Mouse (Mus musculus) forebrain, postnatal 0 days (tissue): ENCODE data around the gene Cdhr5. TPM values are rescaled to one million over a fixed set of nuclear protein-coding genes. Genes with fewer than 3 reads are reported as not detected.

Experiments used
- ATAC-seq: fragments of 200-750 bp; cut with Nextera tagmentation; 2 replicates; pipeline ENCODE4 v1.8.0; 2017; ENCODE audit warnings: mild to moderate bottlenecking, moderate library complexity
- DNase-seq: peaks from one replicate; pipeline ENCODE4 v3.0.0-alpha.2; 2015
- H3K27ac ChIP-seq: fragments of 300-500 bp; sonication (generic); 2 replicates; pipeline ENCODE4 v1.5.1; 2014; ENCODE audit warnings: low read depth, mild to moderate bottlenecking, antibody characterized with exemption, low read length, moderate library complexity, mixed read lengths
- H3K27me3 ChIP-seq: fragments of 300-500 bp; sonication (generic); 2 replicates; pipeline ENCODE4 v1.6.1; 2014; ENCODE audit warnings: mild to moderate bottlenecking, low read length, mixed read lengths; ENCODE audit not compliant: insufficient read depth
- H3K36me3 ChIP-seq: fragments of 300-500 bp; sonication (generic); 2 replicates; pipeline ENCODE4 v1.6.1; 2014; ENCODE audit warnings: mild to moderate bottlenecking, moderate library complexity; ENCODE audit not compliant: insufficient read depth
- H3K4me1 ChIP-seq: fragments of 300-500 bp; sonication (generic); 2 replicates; pipeline ENCODE4 v1.6.1; 2014; ENCODE audit warnings: antibody characterized with exemption; ENCODE audit not compliant: insufficient read depth
- H3K4me2 ChIP-seq: fragments of 300-500 bp; sonication (generic); 2 replicates; pipeline ENCODE4 v1.6.1; 2014; ENCODE audit warnings: low read depth, mild to moderate bottlenecking, moderate library complexity
- H3K4me3 ChIP-seq: fragments of 300-500 bp; sonication (generic); 2 replicates; pipeline ENCODE4 v1.5.1; 2014; ENCODE audit warnings: low read depth, low read length, mixed read lengths
- H3K9ac ChIP-seq: fragments of 300-500 bp; sonication (generic); 2 replicates; pipeline ENCODE4 v1.6.1; 2014; ENCODE audit warnings: mild to moderate bottlenecking
- H3K9me3 ChIP-seq: fragments of 300-500 bp; sonication (generic); 2 replicates; pipeline ENCODE4 v1.6.1; 2016; ENCODE audit warnings: low read length
- CTCF ChIP-seq: sonication (generic); IDR thresholded peaks from 2 replicates; pipeline ENCODE4 v1.5.1; 2016; ENCODE audit warnings: antibody characterized with exemption, control low read depth, low read depth
- WGBS: fragments of 180-500 bp; shearing (Covaris S2); extraction: QIAGEN DNeasy Blood & Tissue Kit; methylation state at CpG from one replicate; pipeline ENCODE4 v1.1.7; 2014; 5-methylcytosine and 5-hydroxymethylcytosine counted together
- polyA plus RNA-seq: library from polyadenylated mRNA; unstranded; fragments of >200 nt; fragmentation: Nextera tagmentation; extraction: Ambion mirVana; gene quantifications from 2 replicates; pipeline ENCODE4 v1.2.1, GENCODE M21; 2015
- total RNA-seq: library from RNA; depleted of rRNA; stranded (reverse); fragments of >200 nt; gene quantifications from 2 replicates; pipeline ENCODE4 v1.2.3, GENCODE M21; 2014

Gene Cdhr5
- total and polyA plus RNA-seq, 2 experiments from 2014 or later = not detected

GRCm38 (mm10) chr7:141304537-141304936, 28.0 kb upstream of the Cdhr5 start:
- ATAC-seq (no peak), DNase-seq (no peak)
- no peaks in the 10 kb centered on the region for H3K4me1 ChIP-seq
- WGBS = 88% methylated on average over 4 of the region's 4 CpGs
- H3K4me3 ChIP-seq = no peak overlapping the region
- peaks cover 90% of the 10 kb centered on the region for H3K36me3 ChIP-seq
- TF ChIP-seq CTCF = no peak
- H3K9ac ChIP-seq = no peak overlapping the region
- H3K27me3 ChIP-seq = no peaks in the 10 kb centered on the region
- no peak overlapping the region for H3K27ac ChIP-seq
- H3K9me3 ChIP-seq = no peaks in the 10 kb centered on the region
- no peak overlapping the region for H3K4me2 ChIP-seq

GRCm38 (mm10) chr7:141302702-141303268, 26.2 kb upstream of the Cdhr5 start:
- H3K9ac ChIP-seq = no peak overlapping the region
- no peak for ATAC-seq
- H3K27me3 ChIP-seq = no peaks in the 10 kb centered on the region
- H3K36me3 ChIP-seq = peaks cover 80% of the 10 kb centered on the region
- 74% methylated on average over 1 of the region's 1 CpGs for WGBS
- H3K27ac ChIP-seq = no peak overlapping the region
- no peak overlapping the region for H3K4me3 ChIP-seq
- no peaks in the 10 kb centered on the region for H3K4me1 ChIP-seq
- no peak for DNase-seq
- no peaks in the 10 kb centered on the region for H3K9me3 ChIP-seq
- no peak overlapping the region for H3K4me2 ChIP-seq
- TF ChIP-seq CTCF = no peak

GRCm38 (mm10) chr7:141301386-141301785, 24.8 kb upstream of the Cdhr5 start:
- TF ChIP-seq CTCF = no peak
- 95% methylated on average over 9 of the region's 9 CpGs for WGBS
- ATAC-seq = no peak
- no peak overlapping the region for H3K4me2 ChIP-seq
- H3K9me3 ChIP-seq = no peaks in the 10 kb centered on the region
- no peak overlapping the region for H3K4me3 ChIP-seq
- H3K9ac ChIP-seq = no peak overlapping the region
- H3K27ac ChIP-seq = no peak overlapping the region
- DNase-seq = no peak
- H3K36me3 ChIP-seq = peaks cover 78% of the 10 kb centered on the region
- no peaks in the 10 kb centered on the region for H3K4me1 ChIP-seq
- H3K27me3 ChIP-seq = no peaks in the 10 kb centered on the region

GRCm38 (mm10) chr7:141299175-141299574, 22.6 kb upstream of the Cdhr5 start:
- 94% methylated on average over 8 of the region's 8 CpGs for WGBS
- H3K27ac ChIP-seq = no peak overlapping the region
- H3K4me1 ChIP-seq = no peaks in the 10 kb centered on the region
- no peak overlapping the region for H3K4me3 ChIP-seq
- H3K9me3 ChIP-seq = no peaks in the 10 kb centered on the region
- H3K4me2 ChIP-seq = no peak overlapping the region
- H3K27me3 ChIP-seq = peaks cover 16% of the 10 kb centered on the region
- DNase-seq (no peak), ATAC-seq (no peak)
- TF ChIP-seq CTCF = no peak
- peaks cover 56% of the 10 kb centered on the region for H3K36me3 ChIP-seq
- no peak overlapping the region for H3K9ac ChIP-seq

- H3K27ac ChIP-seq = no peak overlapping the region
These were observed 21.5 kb upstream of the Cdhr5 start for GRCm38 (mm10) chr7:141297926-141298650.

GRCm38 (mm10) chr7:141294479-141294878, 17.9 kb upstream of the Cdhr5 start:
- H3K27me3 ChIP-seq = peaks cover 32% of the 10 kb centered on the region
- ATAC-seq (no peak), DNase-seq (no peak)

More at GRCm38 (mm10) chr7:141297926-141298650, 21.5 kb upstream of the Cdhr5 start:
- 77% methylated on average over 3 of the region's 3 CpGs for WGBS
- ATAC-seq (no peak), DNase-seq (no peak)
- Histone ChIP-seq H3K9me3 (no peaks in the 10 kb centered on the region), H3K4me2 (no peak overlapping the region), H3K4me1 (peaks cover 3% of the 10 kb centered on the region; the same call in 1 of the 2 replicates), H3K27me3 (peaks cover 23% of the 10 kb centered on the region), H3K4me3 (no peak overlapping the region), H3K9ac (no peak overlapping the region), H3K36me3 (peaks cover 45% of the 10 kb centered on the region)
- no peak for TF ChIP-seq CTCF

GRCm38 (mm10) chr7:141293852-141294471, 17.4 kb upstream of the Cdhr5 start:
- H3K27me3 ChIP-seq = peaks cover 32% of the 10 kb centered on the region
- peak overlapping the region; percentile 30 for H3K4me3 ChIP-seq
- DNase-seq (no peak), ATAC-seq (peak; percentile 12; the same call in 1 of the 2 replicates)
- under 1% methylated on average over 52 of the region's 53 CpGs for WGBS
- peaks cover 15% of the 10 kb centered on the region for H3K36me3 ChIP-seq
- 0 out of 2 replicates have a peak, but pooled peaks have one; percentile 13 for TF ChIP-seq CTCF
- peak overlapping the region; percentile 25; the same call in 1 of the 2 replicates for H3K9ac ChIP-seq
- H3K27ac ChIP-seq = no peak overlapping the region
- peak overlapping the region; percentile 62 for H3K4me2 ChIP-seq
- H3K4me1 ChIP-seq = peaks cover 6% of the 10 kb centered on the region; the same call in 1 of the 2 replicates
- no peaks in the 10 kb centered on the region for H3K9me3 ChIP-seq

More at GRCm38 (mm10) chr7:141294479-141294878, 17.9 kb upstream of the Cdhr5 start:
- Histone ChIP-seq H3K9ac (0 out of 2 replicates have a peak overlapping the region, but pooled peaks have one; percentile 25), H3K9me3 (no peaks in the 10 kb centered on the region), H3K4me3 (peak overlapping the region; percentile 30), H3K4me2 (peak overlapping the region; percentile 62), H3K4me1 (peaks cover 6% of the 10 kb centered on the region; the same call in 1 of the 2 replicates), H3K36me3 (peaks cover 17% of the 10 kb centered on the region), H3K27ac (no peak overlapping the region)
- WGBS = 9% methylated on average over 22 of the region's 22 CpGs
- TF ChIP-seq CTCF = no peak
